Mouse (Mus musculus): ENCODE results near the gene Ap1s2. TPM values are rescaled to one million over a fixed set of nuclear protein-coding genes. Genes with fewer than 3 reads are reported as not detected.

Gene Ap1s2
- 5.4 and 5.5 TPM in 2 replicates for polyA plus RNA-seq (2015; fragmentation: Nextera tagmentation; extraction: Ambion mirVana)

- peak within 1 kb of the TSS; percentile 73 for H3K9ac ChIP-seq (ENCODE audit: low read depth, low read length)
- H3K4me2 ChIP-seq (ENCODE audit: low read depth, low read length) = peak within 1 kb of the TSS; percentile 92
- peak within 1 kb of the TSS; percentile 81 for H3K27ac ChIP-seq (ENCODE audit: low read length)
- H3K36me3 ChIP-seq (ENCODE audit: control insufficient read depth, insufficient read depth) = no peaks in the 10 kb centered on the region
- H3K9me3 ChIP-seq (replicated peaks; ENCODE audit: control insufficient read depth, low read length) = no peaks in the 10 kb centered on the region
- WGBS (ENCODE audit: insufficient replicate concordance) = 19% methylated on average over 77 of the region's 80 CpGs
- ATAC-seq (ENCODE audit: low read depth) = peak; percentile 99
- peak within 1 kb of the TSS; percentile 76 for H3K4me3 ChIP-seq (ENCODE audit: low read depth, low read length)
- H3K4me1 ChIP-seq (ENCODE audit: control insufficient read depth, low read depth, low read length) = no peaks in the 10 kb centered on the region; the same call in none of the 2 replicates
- H3K27me3 ChIP-seq (ENCODE audit: control insufficient read depth, insufficient read depth, low read depth, low read length) = peaks cover 10% of the 10 kb centered on the region
Observed at GRCm38 (mm10) chrX:163908337-163909250, at the start of gene Ap1s2. Gene Ap1s2 (plus strand): TSS chrX:163909017.

DNA sequence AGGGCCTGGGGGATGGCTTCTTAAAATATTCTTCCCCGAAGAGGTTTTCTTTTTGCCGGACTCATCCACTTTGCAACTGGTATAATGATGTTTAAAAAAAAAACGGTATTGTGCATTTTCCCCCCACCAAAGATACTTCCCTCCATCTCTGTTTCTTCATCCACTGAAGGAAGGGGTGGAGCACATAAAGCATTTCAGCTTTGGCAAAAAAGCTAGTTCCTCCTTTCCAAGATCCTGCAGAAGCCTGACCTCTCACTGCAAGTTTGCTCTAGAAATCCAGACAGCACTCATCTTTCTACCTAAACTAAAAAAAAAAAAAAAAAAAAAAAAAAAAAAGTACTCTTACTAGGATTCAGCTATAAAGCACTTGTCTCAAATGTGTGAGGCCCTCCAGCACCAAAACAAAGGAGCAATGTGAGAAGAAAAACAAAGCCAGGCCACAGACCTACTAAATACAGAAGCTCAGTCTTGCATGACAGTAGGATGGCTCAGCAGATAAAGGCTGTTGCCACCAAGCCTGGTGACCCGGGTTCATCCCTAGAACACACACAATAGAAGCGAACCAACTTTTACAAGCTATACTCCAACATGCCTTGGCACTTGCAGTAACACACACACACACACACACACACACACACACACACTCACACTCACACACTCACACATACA lies 41.0 kb upstream of the Ap1s2 start:
- 52% methylated on average over 5 of the region's 5 CpGs for WGBS (ENCODE audit: insufficient replicate concordance)
- no peaks in the 10 kb centered on the region for H3K9me3 ChIP-seq (replicated peaks; ENCODE audit: control insufficient read depth, low read length)
- no peaks in the 10 kb centered on the region for H3K4me1 ChIP-seq (ENCODE audit: control insufficient read depth, low read depth, low read length)
- H3K36me3 ChIP-seq (ENCODE audit: control insufficient read depth, insufficient read depth) = no peaks in the 10 kb centered on the region
- no peak overlapping the region for H3K4me3 ChIP-seq (ENCODE audit: low read depth, low read length)
- H3K4me2 ChIP-seq (ENCODE audit: low read depth, low read length) = no peak overlapping the region
- no peak overlapping the region for H3K27ac ChIP-seq (ENCODE audit: low read length)
- ATAC-seq (ENCODE audit: low read depth) = no peak
- no peak overlapping the region for H3K9ac ChIP-seq (ENCODE audit: low read depth, low read length)
- no peaks in the 10 kb centered on the region; the same call in 1 of the 2 replicates for H3K27me3 ChIP-seq (ENCODE audit: control insufficient read depth, insufficient read depth, low read depth, low read length)

DNA sequence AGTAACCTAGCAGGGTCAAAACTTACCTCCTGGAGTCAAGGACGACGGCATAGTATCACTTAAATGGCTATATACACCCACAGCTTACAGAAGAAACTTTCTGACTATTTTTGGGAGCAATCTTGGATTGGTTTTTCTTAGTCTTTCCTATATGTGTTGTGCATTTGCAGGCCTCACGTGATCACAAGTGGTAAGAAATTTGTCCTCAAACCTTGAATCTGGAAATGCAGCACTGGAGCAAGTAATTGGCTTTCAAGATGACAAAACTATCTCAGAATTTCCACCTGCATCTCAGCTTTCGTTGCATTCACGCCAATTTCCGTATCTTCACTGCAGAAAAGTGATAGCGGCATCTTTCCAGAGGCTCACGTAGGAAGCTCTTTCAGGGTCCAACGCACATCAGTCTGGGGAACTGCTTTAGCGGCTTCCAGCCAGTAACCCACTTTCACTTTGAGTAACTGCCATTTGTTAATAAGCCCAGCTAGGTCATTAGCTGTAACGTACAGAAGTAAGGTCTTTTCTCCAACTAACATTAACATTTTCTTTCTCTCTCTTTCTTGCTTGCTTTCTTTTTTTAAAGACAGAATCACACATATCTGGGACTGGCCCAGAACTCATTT lies 40.0 kb upstream of the Ap1s2 start:
- H3K9ac ChIP-seq (ENCODE audit: low read depth, low read length) = no peak overlapping the region
- H3K4me2 ChIP-seq (ENCODE audit: low read depth, low read length) = no peak overlapping the region
- H3K4me3 ChIP-seq (ENCODE audit: low read depth, low read length) = no peak overlapping the region
- no peaks in the 10 kb centered on the region for H3K9me3 ChIP-seq (replicated peaks; ENCODE audit: control insufficient read depth, low read length)
- H3K27me3 ChIP-seq (ENCODE audit: control insufficient read depth, insufficient read depth, low read depth, low read length) = no peaks in the 10 kb centered on the region; the same call in 1 of the 2 replicates
- ATAC-seq (ENCODE audit: low read depth) = no peak
- no peaks in the 10 kb centered on the region for H3K36me3 ChIP-seq (ENCODE audit: control insufficient read depth, insufficient read depth)
- H3K27ac ChIP-seq (ENCODE audit: low read length) = no peak overlapping the region
- no peaks in the 10 kb centered on the region for H3K4me1 ChIP-seq (ENCODE audit: control insufficient read depth, low read depth, low read length)
- 64% methylated on average over 11 of the region's 11 CpGs for WGBS (ENCODE audit: insufficient replicate concordance)

DNA sequence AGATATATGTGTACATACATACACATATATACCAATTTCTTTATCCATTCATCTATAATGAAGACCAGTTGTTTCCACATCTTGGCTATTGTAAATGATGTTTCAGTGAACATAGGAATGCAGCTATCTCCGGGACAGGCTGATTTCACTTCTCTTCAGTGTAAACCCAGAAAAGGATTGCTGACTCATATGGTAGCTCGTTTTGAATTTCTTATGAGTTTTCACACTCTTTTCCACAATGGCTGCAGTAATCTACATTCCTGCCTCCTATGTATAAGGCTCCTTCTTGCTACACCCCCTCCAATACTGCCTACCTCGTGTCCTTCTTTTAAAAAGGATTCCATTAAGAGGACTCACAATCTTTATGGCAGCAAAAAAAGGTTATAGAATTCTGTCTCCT lies 32.9 kb upstream of the Ap1s2 start:
- Histone ChIP-seq H3K27ac (ENCODE audit: low read length) (no peak overlapping the region), H3K4me3 (ENCODE audit: low read depth, low read length) (no peak overlapping the region), H3K9ac (ENCODE audit: low read depth, low read length) (no peak overlapping the region), H3K4me2 (ENCODE audit: low read depth, low read length) (no peak overlapping the region), H3K36me3 (ENCODE audit: control insufficient read depth, insufficient read depth) (no peaks in the 10 kb centered on the region), H3K9me3 (replicated peaks; ENCODE audit: control insufficient read depth, low read length) (no peaks in the 10 kb centered on the region), H3K27me3 (ENCODE audit: control insufficient read depth, insufficient read depth, low read depth, low read length) (no peaks in the 10 kb centered on the region), H3K4me1 (ENCODE audit: control insufficient read depth, low read depth, low read length) (no peaks in the 10 kb centered on the region)
- ATAC-seq (ENCODE audit: low read depth) = no peak
- 63% methylated on average over 3 of the region's 3 CpGs for WGBS (ENCODE audit: insufficient replicate concordance)

- Histone ChIP-seq H3K9ac (ENCODE audit: low read depth, low read length) (no peak overlapping the region), H3K27me3 (ENCODE audit: control insufficient read depth, insufficient read depth, low read depth, low read length) (no peaks in the 10 kb centered on the region), H3K4me2 (ENCODE audit: low read depth, low read length) (no peak overlapping the region), H3K36me3 (ENCODE audit: control insufficient read depth, insufficient read depth) (no peaks in the 10 kb centered on the region), H3K4me3 (ENCODE audit: low read depth, low read length) (no peak overlapping the region), H3K9me3 (replicated peaks; ENCODE audit: control insufficient read depth, low read length) (no peaks in the 10 kb centered on the region), H3K4me1 (ENCODE audit: control insufficient read depth, low read depth, low read length) (no peaks in the 10 kb centered on the region), H3K27ac (ENCODE audit: low read length) (no peak overlapping the region)
- 39% methylated on average over 4 of the region's 4 CpGs for WGBS (ENCODE audit: insufficient replicate concordance)
- no peak for ATAC-seq (ENCODE audit: low read depth)
Observed at GRCm38 (mm10) chrX:163876636-163877035, 32.2 kb upstream of the Ap1s2 start.

- Histone ChIP-seq H3K4me1 (ENCODE audit: control insufficient read depth, low read depth, low read length) (no peaks in the 10 kb centered on the region), H3K36me3 (ENCODE audit: control insufficient read depth, insufficient read depth) (no peaks in the 10 kb centered on the region), H3K4me2 (ENCODE audit: low read depth, low read length) (no peak overlapping the region), H3K9ac (ENCODE audit: low read depth, low read length) (no peak overlapping the region), H3K4me3 (ENCODE audit: low read depth, low read length) (no peak overlapping the region), H3K27ac (ENCODE audit: low read length) (no peak overlapping the region), H3K27me3 (ENCODE audit: control insufficient read depth, insufficient read depth, low read depth, low read length) (no peaks in the 10 kb centered on the region), H3K9me3 (replicated peaks; ENCODE audit: control insufficient read depth, low read length) (no peaks in the 10 kb centered on the region)
- ATAC-seq (ENCODE audit: low read depth) = no peak
- WGBS (ENCODE audit: insufficient replicate concordance) = 41% methylated on average over 6 of the region's 6 CpGs
Observed at GRCm38 (mm10) chrX:163879039-163879438, 29.8 kb upstream of the Ap1s2 start.

- no peak overlapping the region for H3K4me2 ChIP-seq (ENCODE audit: low read depth, low read length)
- no peak overlapping the region for H3K9ac ChIP-seq (ENCODE audit: low read depth, low read length)
- H3K4me1 ChIP-seq (ENCODE audit: control insufficient read depth, low read depth, low read length) = no peaks in the 10 kb centered on the region
- H3K4me3 ChIP-seq (ENCODE audit: low read depth, low read length) = no peak overlapping the region
- H3K36me3 ChIP-seq (ENCODE audit: control insufficient read depth, insufficient read depth) = no peaks in the 10 kb centered on the region
- H3K9me3 ChIP-seq (replicated peaks; ENCODE audit: control insufficient read depth, low read length) = no peaks in the 10 kb centered on the region
- H3K27me3 ChIP-seq (ENCODE audit: control insufficient read depth, insufficient read depth, low read depth, low read length) = no peaks in the 10 kb centered on the region
- ATAC-seq (ENCODE audit: low read depth) = no peak
- WGBS (ENCODE audit: insufficient replicate concordance) = 27% methylated on average over 5 of the region's 5 CpGs
- no peak overlapping the region for H3K27ac ChIP-seq (ENCODE audit: low read length)
Observed at GRCm38 (mm10) chrX:163879461-163879860, 29.4 kb upstream of the Ap1s2 start.

- no peaks in the 10 kb centered on the region for H3K27me3 ChIP-seq (ENCODE audit: control insufficient read depth, insufficient read depth, low read depth, low read length)
- no peaks in the 10 kb centered on the region for H3K4me1 ChIP-seq (ENCODE audit: control insufficient read depth, low read depth, low read length)
- H3K4me2 ChIP-seq (ENCODE audit: low read depth, low read length) = no peak overlapping the region
- 75% methylated on average over 4 of the region's 4 CpGs for WGBS (ENCODE audit: insufficient replicate concordance)
- H3K36me3 ChIP-seq (ENCODE audit: control insufficient read depth, insufficient read depth) = no peaks in the 10 kb centered on the region
- no peaks in the 10 kb centered on the region for H3K9me3 ChIP-seq (replicated peaks; ENCODE audit: control insufficient read depth, low read length)
- H3K4me3 ChIP-seq (ENCODE audit: low read depth, low read length) = no peak overlapping the region
- no peak for ATAC-seq (ENCODE audit: low read depth)
- H3K27ac ChIP-seq (ENCODE audit: low read length) = no peak overlapping the region
- no peak overlapping the region for H3K9ac ChIP-seq (ENCODE audit: low read depth, low read length)
Observed at GRCm38 (mm10) chrX:163885539-163885981, 23.3 kb upstream of the Ap1s2 start.
